Mouse (Mus musculus): ENCODE measurements around the gene Htr1f. TPM values are rescaled to one million over a fixed set of nuclear protein-coding genes. Genes with fewer than 3 reads are reported as not detected.

Htr1f gene
- total RNA-seq, 2 experiments from 2014 or later = 2.9 to 3.0 TPM

GRCm38 (mm10) chr16:64973533-64974305 lies 131.9 kb downstream of the Htr1f start:
- no peak for DNase-seq (ENCODE audit: low spot score in 2 of 2)

GRCm38 (mm10) chr16:64961690-64962089 lies 144.0 kb downstream of the Htr1f start:
- DNase-seq (ENCODE audit: low spot score in 2 of 2) = no peak

- no peak for DNase-seq (ENCODE audit: low spot score in 2 of 2)
Observed at GRCm38 (mm10) chr16:64941646-64942195, 163.9 kb downstream of the Htr1f start.

GRCm38 (mm10) chr16:64934793-64935192 lies 170.9 kb downstream of the Htr1f start:
- no peak for DNase-seq (ENCODE audit: low spot score in 2 of 2)

GRCm38 (mm10) chr16:64934011-64934410 lies 171.6 kb downstream of the Htr1f start:
- DNase-seq (ENCODE audit: low spot score in 2 of 2) = no peak

- no peak for DNase-seq (ENCODE audit: low spot score in 2 of 2)
Observed at GRCm38 (mm10) chr16:64923500-64923899, 182.2 kb downstream of the Htr1f start.

GRCm38 (mm10) chr16:64908747-64909146 lies 196.9 kb downstream of the Htr1f start:
- no peak for DNase-seq (ENCODE audit: low spot score in 2 of 2)

GRCm38 (mm10) chr16:64907112-64907511 lies 198.5 kb downstream of the Htr1f start:
- DNase-seq (ENCODE audit: low spot score in 2 of 2) = peak; percentile 9 to 29

GRCm38 (mm10) chr16:64903328-64903727 lies 202.3 kb downstream of the Htr1f start:
- no peak for DNase-seq (ENCODE audit: low spot score in 2 of 2)

GRCm38 (mm10) chr16:64899084-64899483 lies 206.6 kb downstream of the Htr1f start:
- no peak for DNase-seq (ENCODE audit: low spot score in 2 of 2)

- no peak for DNase-seq (ENCODE audit: low spot score in 2 of 2)
Observed at GRCm38 (mm10) chr16:64889496-64889895, 216.2 kb downstream of the Htr1f start.

GRCm38 (mm10) chr16:64885547-64885946 lies 220.1 kb downstream of the Htr1f start:
- DNase-seq (ENCODE audit: low spot score in 2 of 2) = no peak

GRCm38 (mm10) chr16:64885142-64885541 lies 220.5 kb downstream of the Htr1f start:
- no peak for DNase-seq (ENCODE audit: low spot score in 2 of 2)

- no peak for DNase-seq (ENCODE audit: low spot score in 2 of 2)
Observed at GRCm38 (mm10) chr16:64884420-64884838, 221.2 kb downstream of the Htr1f start.

GRCm38 (mm10) chr16:64883896-64884295 lies 221.8 kb downstream of the Htr1f start:
- no peak for DNase-seq (ENCODE audit: low spot score in 2 of 2)

GRCm38 (mm10) chr16:64881442-64881841 lies 224.2 kb downstream of the Htr1f start:
- no peak for DNase-seq (ENCODE audit: low spot score in 2 of 2)

- no peak for DNase-seq (ENCODE audit: low spot score in 2 of 2)
Observed at GRCm38 (mm10) chr16:64880986-64881385, 224.7 kb downstream of the Htr1f start.

- DNase-seq (ENCODE audit: low spot score in 2 of 2) = no peak
Observed at GRCm38 (mm10) chr16:64879735-64880134, 225.9 kb downstream of the Htr1f start.

- DNase-seq (ENCODE audit: low spot score in 2 of 2) = no peak
Observed at GRCm38 (mm10) chr16:64878611-64879132, 227.0 kb downstream of the Htr1f start.

- no peak for DNase-seq (ENCODE audit: low spot score in 2 of 2)
Observed at GRCm38 (mm10) chr16:64877314-64877713, 228.3 kb downstream of the Htr1f start.

- DNase-seq (ENCODE audit: low spot score in 2 of 2) = no peak
Observed at GRCm38 (mm10) chr16:64876631-64877265, 228.9 kb downstream of the Htr1f start.

- DNase-seq (ENCODE audit: low spot score in 2 of 2) = no peak
Observed at GRCm38 (mm10) chr16:64875822-64876221, 229.8 kb downstream of the Htr1f start.

Data from layer of hippocampus, postnatal 10 days (tissue).